Mouse (Mus musculus): Measurements from ENCODE around the gene Acp4. TPM values are rescaled to one million over a fixed set of nuclear protein-coding genes. Genes with fewer than 3 reads are reported as not detected.
"Not testable (repeated sequence)": the region's sequence is repeated elsewhere in the genome, so short reads cannot be mapped to it uniquely, and the experiment has no call there.

Gene Acp4
- polyA plus RNA-seq, 1 experiment from 2014 or later, result not detected

DNA sequence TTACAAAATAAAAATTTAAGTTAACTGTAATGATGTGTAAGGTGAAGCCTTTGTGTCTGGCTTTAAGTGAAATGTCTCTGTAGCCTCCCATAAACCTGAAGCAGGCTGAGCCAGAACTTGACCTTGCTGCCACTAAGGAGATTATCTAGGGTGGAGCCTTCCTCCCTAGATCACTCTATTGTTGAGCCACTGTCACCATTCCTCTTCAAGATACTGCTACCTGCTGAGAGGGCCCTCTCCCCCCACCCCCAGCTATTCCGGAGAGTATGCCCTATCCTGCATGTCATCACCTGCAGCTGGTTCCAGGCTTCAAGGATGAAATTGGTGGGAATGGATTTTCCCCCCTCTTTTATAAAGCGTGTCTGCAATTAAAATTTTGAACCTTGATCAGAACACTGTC is 40.3 kb upstream of the Acp4 start:
- 83% methylated on average over 2 of the region's 2 CpGs for WGBS
- H3K4me2 ChIP-seq (ENCODE audit: low read length); H3K9me3 ChIP-seq (ENCODE audit: control insufficient read depth, low read length); H3K4me3 ChIP-seq (ENCODE audit: control insufficient read depth in 1 of 2, insufficient read depth in 1 of 2, low read depth in 1 of 2, low read length in 2 of 2); H3K9ac ChIP-seq (ENCODE audit: low read length); H3K36me3 ChIP-seq (ENCODE audit: control insufficient read depth, insufficient read depth, low read length); H3K4me1 ChIP-seq (ENCODE audit: control insufficient read depth in 2 of 2, insufficient read depth in 2 of 2, low read length in 2 of 2); H3K27ac ChIP-seq (replicated peaks in 1 of 2; ENCODE audit: control insufficient read depth in 1 of 2, insufficient read depth in 1 of 2, low read depth in 2 of 2, low read length in 2 of 2); H3K27me3 ChIP-seq (ENCODE audit: control insufficient read depth, insufficient read depth, low read length); ATAC-seq (ENCODE audit: insufficient number of reproducible peaks, insufficient read depth, low FRiP score, low read depth): not testable (repeated sequence)

DNA sequence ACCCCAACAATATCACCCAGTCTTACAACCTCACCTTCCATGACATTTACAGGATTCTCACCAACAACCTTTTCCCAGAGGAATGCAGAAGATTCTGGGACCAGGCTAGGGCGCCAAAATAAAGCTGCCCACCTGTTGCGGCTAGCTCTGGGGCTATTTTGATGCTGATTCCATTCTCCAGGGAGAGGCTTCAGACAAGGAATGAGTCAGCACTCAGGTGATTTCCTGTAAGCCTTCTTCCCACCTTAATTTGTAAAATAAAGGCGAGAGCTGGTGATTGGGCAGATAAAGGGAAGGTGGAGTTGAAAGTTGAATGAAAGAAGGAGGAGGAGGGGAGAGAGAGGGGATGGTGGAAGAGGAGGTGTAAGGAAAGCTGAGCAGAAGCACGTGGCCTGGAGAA is 34.2 kb upstream of the Acp4 start:
- Histone ChIP-seq H3K4me2 (ENCODE audit: low read length) (no peak overlapping the region), H3K9ac (ENCODE audit: low read length) (no peak overlapping the region), H3K27ac (replicated peaks in 1 of 2; ENCODE audit: control insufficient read depth in 1 of 2, insufficient read depth in 1 of 2, low read depth in 2 of 2, low read length in 2 of 2) (no peak overlapping the region), H3K27me3 (ENCODE audit: control insufficient read depth, insufficient read depth, low read length) (no peaks in the 10 kb centered on the region; the same call in 1 of the 2 replicates), H3K4me3 (ENCODE audit: control insufficient read depth in 1 of 2, insufficient read depth in 1 of 2, low read depth in 1 of 2, low read length in 2 of 2) (no peak overlapping the region), H3K9me3 (ENCODE audit: control insufficient read depth, low read length) (0 out of 2 replicates have a peak, but pooled peaks cover 2% of the 10 kb centered on the region), H3K36me3 (ENCODE audit: control insufficient read depth, insufficient read depth, low read length) (no peaks in the 10 kb centered on the region), H3K4me1 (ENCODE audit: control insufficient read depth in 2 of 2, insufficient read depth in 2 of 2, low read length in 2 of 2) (no peaks in the 10 kb centered on the region)
- ATAC-seq (ENCODE audit: insufficient number of reproducible peaks, insufficient read depth, low FRiP score, low read depth), result no peak
- WGBS, result 44% methylated on average over 4 of the region's 4 CpGs

DNA sequence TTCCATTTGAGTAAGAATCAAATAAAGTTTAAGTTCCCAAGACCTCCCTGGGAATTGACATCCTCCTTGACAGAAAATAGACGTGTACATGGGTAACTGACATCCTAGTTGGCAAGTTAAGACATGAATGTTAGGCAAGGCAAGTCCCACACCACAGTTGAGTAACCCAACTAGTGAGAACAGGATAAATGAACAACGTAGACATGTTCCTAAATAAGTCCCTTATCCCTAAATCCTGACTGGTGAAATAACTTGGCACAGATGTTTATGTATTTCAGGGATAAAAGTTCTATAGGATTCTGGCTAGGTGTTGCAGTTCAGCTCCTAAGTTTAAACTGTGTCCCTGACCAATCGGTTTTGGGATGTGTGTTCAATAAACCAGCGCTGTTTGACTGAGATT is 33.8 kb upstream of the Acp4 start:
- no peaks in the 10 kb centered on the region; the same call in 1 of the 2 replicates for H3K27me3 ChIP-seq (ENCODE audit: control insufficient read depth, insufficient read depth, low read length)
- 74% methylated on average over 4 of the region's 4 CpGs for WGBS
- H3K4me3 ChIP-seq (ENCODE audit: control insufficient read depth in 1 of 2, insufficient read depth in 1 of 2, low read depth in 1 of 2, low read length in 2 of 2), result no peak overlapping the region

DNA sequence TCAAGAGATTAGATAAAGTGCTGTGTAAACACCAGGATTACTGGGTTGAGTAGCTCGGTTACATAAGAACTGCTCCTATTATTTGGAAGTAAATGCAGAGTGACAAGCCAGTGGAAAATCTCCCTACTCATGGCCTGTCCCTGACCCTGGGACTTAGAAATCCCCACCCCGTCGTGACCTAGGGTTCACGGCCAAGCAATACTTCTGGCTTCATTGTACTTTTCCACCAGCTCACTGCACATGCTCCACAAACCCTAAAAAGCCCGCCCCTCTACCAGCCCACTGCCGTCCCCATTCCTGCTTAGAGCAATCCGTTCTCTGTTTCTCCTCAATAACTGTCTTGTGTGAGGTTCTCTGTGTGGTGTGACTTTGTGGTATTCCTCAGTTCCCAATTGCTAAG is 30.6 kb upstream of the Acp4 start:
- Histone ChIP-seq H3K9ac (ENCODE audit: low read length) (no peak overlapping the region), H3K27ac (replicated peaks in 1 of 2; ENCODE audit: control insufficient read depth in 1 of 2, insufficient read depth in 1 of 2, low read depth in 2 of 2, low read length in 2 of 2) (no peak overlapping the region), H3K9me3 (ENCODE audit: control insufficient read depth, low read length) (0 out of 2 replicates have a peak, but pooled peaks cover 2% of the 10 kb centered on the region), H3K4me2 (ENCODE audit: low read length) (no peak overlapping the region), H3K4me3 (ENCODE audit: control insufficient read depth in 1 of 2, insufficient read depth in 1 of 2, low read depth in 1 of 2, low read length in 2 of 2) (no peak overlapping the region), H3K4me1 (ENCODE audit: control insufficient read depth in 2 of 2, insufficient read depth in 2 of 2, low read length in 2 of 2) (no peaks in the 10 kb centered on the region), H3K36me3 (ENCODE audit: control insufficient read depth, insufficient read depth, low read length) (no peaks in the 10 kb centered on the region), H3K27me3 (ENCODE audit: control insufficient read depth, insufficient read depth, low read length) (no peaks in the 10 kb centered on the region)
- WGBS, result 65% methylated on average over 7 of the region's 7 CpGs
- ATAC-seq (ENCODE audit: insufficient number of reproducible peaks, insufficient read depth, low FRiP score, low read depth), result no peak

More for the DNA sequence above, 33.8 kb upstream of the Acp4 start:
- Histone ChIP-seq H3K9me3 (ENCODE audit: control insufficient read depth, low read length) (0 out of 2 replicates have a peak, but pooled peaks cover 2% of the 10 kb centered on the region), H3K27ac (replicated peaks in 1 of 2; ENCODE audit: control insufficient read depth in 1 of 2, insufficient read depth in 1 of 2, low read depth in 2 of 2, low read length in 2 of 2) (no peak overlapping the region), H3K4me1 (ENCODE audit: control insufficient read depth in 2 of 2, insufficient read depth in 2 of 2, low read length in 2 of 2) (no peaks in the 10 kb centered on the region), H3K9ac (ENCODE audit: low read length) (no peak overlapping the region), H3K4me2 (ENCODE audit: low read length) (no peak overlapping the region), H3K36me3 (ENCODE audit: control insufficient read depth, insufficient read depth, low read length) (no peaks in the 10 kb centered on the region)
- ATAC-seq (ENCODE audit: insufficient number of reproducible peaks, insufficient read depth, low FRiP score, low read depth), result no peak

DNA sequence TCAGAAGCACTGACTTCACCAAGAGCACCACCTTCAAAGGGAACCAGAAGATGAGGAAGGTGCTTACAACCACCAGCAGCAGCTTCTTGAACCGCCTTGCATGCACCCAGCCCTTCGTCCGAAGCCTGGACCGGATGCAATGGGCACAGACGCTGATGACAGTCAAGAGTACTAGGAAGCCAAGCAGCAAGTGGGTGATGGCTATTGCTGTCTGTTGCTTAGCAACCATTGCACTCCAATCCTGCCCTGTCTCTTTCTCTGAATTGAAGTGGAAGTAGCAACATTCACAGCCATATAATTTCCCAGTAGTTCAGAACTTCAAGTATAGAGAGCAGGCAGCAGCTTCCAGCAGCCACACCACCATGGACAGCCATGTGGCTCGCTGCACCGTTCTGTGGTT is 24.4 kb upstream of the Acp4 start:
- WGBS, result 68% methylated on average over 7 of the region's 7 CpGs
- no peaks in the 10 kb centered on the region for H3K9me3 ChIP-seq (ENCODE audit: control insufficient read depth, low read length)
- no peak overlapping the region for H3K4me2 ChIP-seq (ENCODE audit: low read length)
- no peak for ATAC-seq (ENCODE audit: insufficient number of reproducible peaks, insufficient read depth, low FRiP score, low read depth)
- no peak overlapping the region for H3K27ac ChIP-seq (replicated peaks in 1 of 2; ENCODE audit: control insufficient read depth in 1 of 2, insufficient read depth in 1 of 2, low read depth in 2 of 2, low read length in 2 of 2)
- no peak overlapping the region for H3K9ac ChIP-seq (ENCODE audit: low read length)
- H3K4me3 ChIP-seq (ENCODE audit: control insufficient read depth in 1 of 2, insufficient read depth in 1 of 2, low read depth in 1 of 2, low read length in 2 of 2), result no peak overlapping the region
- no peaks in the 10 kb centered on the region for H3K4me1 ChIP-seq (ENCODE audit: control insufficient read depth in 2 of 2, insufficient read depth in 2 of 2, low read length in 2 of 2)
- no peaks in the 10 kb centered on the region for H3K36me3 ChIP-seq (ENCODE audit: control insufficient read depth, insufficient read depth, low read length)
- no peaks in the 10 kb centered on the region for H3K27me3 ChIP-seq (ENCODE audit: control insufficient read depth, insufficient read depth, low read length)

DNA sequence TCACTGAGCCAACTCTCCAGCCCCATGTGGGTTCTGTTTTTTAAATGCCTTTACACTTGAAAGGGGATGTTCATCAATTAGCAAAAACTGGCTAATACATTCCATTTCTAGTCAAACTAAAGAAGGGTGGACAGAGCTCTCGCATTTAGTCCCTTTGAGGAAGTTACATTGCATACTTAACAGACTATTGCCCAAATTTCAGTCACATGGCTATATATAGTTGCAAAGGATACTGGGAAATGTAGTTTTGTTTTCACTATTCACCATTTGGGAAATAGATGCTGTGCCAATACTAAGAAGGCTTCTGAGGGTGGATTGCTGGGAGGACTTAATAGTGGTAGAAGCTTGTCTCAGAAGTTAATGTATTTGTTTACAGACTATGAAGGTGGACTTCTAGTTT is 23.8 kb upstream of the Acp4 start:
- Histone ChIP-seq H3K9me3 (ENCODE audit: control insufficient read depth, low read length) (no peaks in the 10 kb centered on the region), H3K27me3 (ENCODE audit: control insufficient read depth, insufficient read depth, low read length) (0 out of 2 replicates have a peak, but pooled peaks cover under 1% of the 10 kb centered on the region), H3K4me2 (ENCODE audit: low read length) (no peak overlapping the region), H3K27ac (replicated peaks in 1 of 2; ENCODE audit: control insufficient read depth in 1 of 2, insufficient read depth in 1 of 2, low read depth in 2 of 2, low read length in 2 of 2) (no peak overlapping the region), H3K4me1 (ENCODE audit: control insufficient read depth in 2 of 2, insufficient read depth in 2 of 2, low read length in 2 of 2) (no peaks in the 10 kb centered on the region), H3K36me3 (ENCODE audit: control insufficient read depth, insufficient read depth, low read length) (no peaks in the 10 kb centered on the region), H3K9ac (ENCODE audit: low read length) (no peak overlapping the region), H3K4me3 (ENCODE audit: control insufficient read depth in 1 of 2, insufficient read depth in 1 of 2, low read depth in 1 of 2, low read length in 2 of 2) (no peak overlapping the region)
- 46% methylated on average over 1 of the region's 1 CpGs for WGBS
- ATAC-seq (ENCODE audit: insufficient number of reproducible peaks, insufficient read depth, low FRiP score, low read depth), result no peak

DNA sequence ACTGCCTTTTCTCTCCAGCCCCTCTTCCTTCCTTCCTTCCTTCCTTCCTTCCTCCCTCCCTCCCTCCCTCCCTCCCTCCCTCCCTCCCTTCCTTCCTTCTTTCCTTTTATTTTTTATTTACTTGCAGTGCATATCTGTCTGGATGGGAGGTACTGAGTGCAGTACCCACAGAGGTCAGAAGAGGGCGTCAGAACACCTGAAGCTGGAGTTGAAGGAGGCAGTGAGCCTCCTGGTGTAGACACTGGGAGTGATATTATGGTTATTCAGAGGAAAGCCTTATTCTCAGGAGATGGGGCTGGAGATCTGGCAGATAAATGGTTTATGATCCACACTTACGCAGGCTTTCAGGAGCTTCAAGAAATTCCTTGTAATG is 20.1 kb upstream of the Acp4 start:
- no peak overlapping the region for H3K4me3 ChIP-seq (ENCODE audit: control insufficient read depth in 1 of 2, insufficient read depth in 1 of 2, low read depth in 1 of 2, low read length in 2 of 2)
- H3K9me3 ChIP-seq (ENCODE audit: control insufficient read depth, low read length), result no peaks in the 10 kb centered on the region
- no peaks in the 10 kb centered on the region for H3K36me3 ChIP-seq (ENCODE audit: control insufficient read depth, insufficient read depth, low read length)
- peaks cover 27% of the 10 kb centered on the region for H3K27me3 ChIP-seq (ENCODE audit: control insufficient read depth, insufficient read depth, low read length)
- no peak overlapping the region for H3K27ac ChIP-seq (replicated peaks in 1 of 2; ENCODE audit: control insufficient read depth in 1 of 2, insufficient read depth in 1 of 2, low read depth in 2 of 2, low read length in 2 of 2)
- no peaks in the 10 kb centered on the region for H3K4me1 ChIP-seq (ENCODE audit: control insufficient read depth in 2 of 2, insufficient read depth in 2 of 2, low read length in 2 of 2)
- no peak overlapping the region for H3K4me2 ChIP-seq (ENCODE audit: low read length)
- whole genome bisulfite sequencing, result 44% methylated on average over 2 of the region's 2 CpGs
- no peak for ATAC-seq (ENCODE audit: insufficient number of reproducible peaks, insufficient read depth, low FRiP score, low read depth)
- H3K9ac ChIP-seq (ENCODE audit: low read length), result no peak overlapping the region

DNA sequence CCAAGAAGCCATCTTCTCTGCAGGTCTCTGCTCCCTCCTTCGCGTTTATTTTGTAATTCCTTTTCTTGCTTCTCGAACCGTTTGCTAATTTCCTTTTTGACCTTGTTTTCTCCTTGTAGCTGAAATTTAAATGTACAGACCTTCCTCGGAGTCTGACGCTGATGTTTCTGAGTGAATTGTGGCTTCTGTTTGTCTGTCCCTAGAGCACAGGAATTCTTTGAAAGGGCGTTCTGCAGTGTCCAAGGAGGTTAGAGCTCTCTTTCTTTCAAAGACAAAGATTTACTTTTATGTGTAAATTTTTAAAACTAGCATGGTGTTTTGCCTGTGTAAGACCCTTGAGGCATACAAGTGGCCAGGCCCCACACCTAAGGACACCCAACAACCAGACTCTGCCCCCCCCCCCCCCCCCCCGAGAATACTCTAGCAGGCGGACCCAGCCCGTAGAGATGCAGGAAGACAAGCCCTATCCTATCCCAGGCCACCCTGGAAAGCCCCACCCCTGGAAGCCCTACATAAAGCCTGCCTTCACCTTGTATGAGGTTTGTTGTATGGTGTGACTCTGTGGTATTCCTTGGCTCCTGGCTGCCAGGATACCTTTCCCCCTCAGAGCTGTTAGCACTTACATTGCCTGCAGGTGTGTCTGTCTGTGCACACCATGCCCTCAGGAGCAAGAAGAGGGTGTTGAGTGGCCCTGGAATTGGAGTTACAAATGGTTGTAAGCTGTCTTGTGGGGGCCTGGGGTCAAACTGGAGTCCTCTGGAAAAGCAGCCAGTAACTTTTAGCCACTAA is 19.5 kb upstream of the Acp4 start:
- no peak overlapping the region for H3K4me2 ChIP-seq (ENCODE audit: low read length)
- no peak for ATAC-seq (ENCODE audit: insufficient number of reproducible peaks, insufficient read depth, low FRiP score, low read depth)
- no peaks in the 10 kb centered on the region for H3K36me3 ChIP-seq (ENCODE audit: control insufficient read depth, insufficient read depth, low read length)
- no peaks in the 10 kb centered on the region for H3K9me3 ChIP-seq (ENCODE audit: control insufficient read depth, low read length)
- H3K4me3 ChIP-seq (ENCODE audit: control insufficient read depth in 1 of 2, insufficient read depth in 1 of 2, low read depth in 1 of 2, low read length in 2 of 2), result no peak overlapping the region
- H3K27me3 ChIP-seq (ENCODE audit: control insufficient read depth, insufficient read depth, low read length), result peaks cover 27% of the 10 kb centered on the region
- no peaks in the 10 kb centered on the region for H3K4me1 ChIP-seq (ENCODE audit: control insufficient read depth in 2 of 2, insufficient read depth in 2 of 2, low read length in 2 of 2)
- H3K27ac ChIP-seq (replicated peaks in 1 of 2; ENCODE audit: control insufficient read depth in 1 of 2, insufficient read depth in 1 of 2, low read depth in 2 of 2, low read length in 2 of 2), result no peak overlapping the region
- WGBS, result 62% methylated on average over 10 of the region's 10 CpGs
- H3K9ac ChIP-seq (ENCODE audit: low read length), result no peak overlapping the region

Data from heart, embryonic 14.5 days (tissue).